Mouse (Mus musculus): Measurements from ENCODE around the gene Uroc1. TPM values are rescaled to one million over a fixed set of nuclear protein-coding genes. Genes with fewer than 3 reads are reported as not detected.

Uroc1 gene
- total and polyA plus RNA-seq, 3 experiments, result not detected

DNA sequence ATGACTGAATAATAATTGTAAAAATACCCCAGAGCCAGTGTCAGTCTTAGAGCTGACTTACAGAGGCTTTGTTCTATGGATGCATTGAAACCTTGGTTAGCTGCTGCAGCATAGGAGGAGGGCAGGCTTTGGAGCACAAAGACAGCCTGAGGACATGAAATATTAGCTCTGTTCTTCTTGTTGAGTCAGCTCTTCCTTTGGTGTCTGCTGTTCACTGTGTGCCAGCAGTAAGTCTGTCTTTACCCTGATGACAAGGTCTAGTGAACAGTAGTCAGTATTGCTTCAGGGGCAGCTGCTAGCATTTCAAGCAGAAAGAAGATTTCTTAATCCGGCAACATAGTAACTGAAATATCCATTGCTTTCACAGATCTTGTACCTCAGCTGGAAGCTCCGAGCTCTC, 48.4 kb downstream of the Uroc1 start:
- dilution Hi-C loops (cut with MboI; ENCODE audit: extremely low pct_ligation_motif_present, extremely low pct_unique_long_range_greater_than_20kb, low sequenced_read_pairs) (no loop called here), in situ Hi-C loops (cut with MboI; ENCODE audit: low pct_ligation_motif_present, low pct_unique_long_range_greater_than_20kb, low sequenced_read_pairs) (no loop called here)
- no peak overlapping the region for H3K9ac ChIP-seq (ENCODE audit: insufficient read depth, low read depth)
- H3K9me3 ChIP-seq (replicated peaks; ENCODE audit: low read length), result no peaks in the 10 kb centered on the region
- no peak overlapping the region for H3K27ac ChIP-seq (ENCODE audit: insufficient read depth, low read depth)
- no peak overlapping the region for H3K4me3 ChIP-seq (replicated peaks in 1 of 3; ENCODE audit: low read depth in 2 of 3, low read length in 2 of 3, poor library complexity in 1 of 3)
- no peak overlapping the region for H3K4me2 ChIP-seq (ENCODE audit: insufficient read depth, low read depth, poor library complexity, severe bottlenecking)
- H3K27me3 ChIP-seq (replicated peaks), result no peaks in the 10 kb centered on the region
- H3K36me3 ChIP-seq (replicated peaks in 1 of 2; ENCODE audit: control insufficient read depth in 1 of 2, insufficient read depth in 1 of 2, low read length in 1 of 2), result peaks cover 54 to 92% of the 10 kb centered on the region in 2 experiments
- TF ChIP-seq MAX (IDR thresholded peaks at IDR 0.05; ENCODE audit: low read length), result no peak
- TF ChIP-seq RAD21 (IDR thresholded peaks at IDR 0.05; ENCODE audit: low read depth, low read length), result no peak
- TF ChIP-seq PAX5 (IDR thresholded peaks at IDR 0.05; ENCODE audit: low read length), result no peak
- no peak for TF ChIP-seq RCOR1 (conservative IDR thresholded peaks at IDR 0.05; ENCODE audit: low read depth, low read length)
- TF ChIP-seq ZKSCAN1 (IDR thresholded peaks at IDR 0.05; ENCODE audit: borderline replicate concordance, low read depth, low read length), result no peak
- no peak for TF ChIP-seq MAZ (IDR thresholded peaks at IDR 0.05; ENCODE audit: low read depth, low read length)
- no peak for TF ChIP-seq USF1 (IDR thresholded peaks at IDR 0.05; ENCODE audit: low read depth, low read length)
- TF ChIP-seq MEF2A (IDR thresholded peaks at IDR 0.05; ENCODE audit: borderline replicate concordance, low read depth, low read length), result no peak
- no peak for TF ChIP-seq E2F4 (IDR thresholded peaks at IDR 0.05; ENCODE audit: insufficient replicate concordance, low read depth, low read length)
- no peak for TF ChIP-seq CTCF (conservative IDR thresholded peaks at IDR 0.05 in 1 of 2, IDR thresholded peaks at IDR 0.05 in 1 of 2; ENCODE audit: low read depth in 2 of 2, low read length in 2 of 2)
- TF ChIP-seq ZC3H11A (IDR thresholded peaks at IDR 0.05; ENCODE audit: low read depth, low read length), result no peak
- no peak for TF ChIP-seq NELFE (IDR thresholded peaks at IDR 0.05; ENCODE audit: low read depth, low read length)
- TF ChIP-seq CHD1 (IDR thresholded peaks at IDR 0.05; ENCODE audit: low read depth, low read length), result no peak
- no peak for TF ChIP-seq POLR2AphosphoS2 (IDR thresholded peaks at IDR 0.05; ENCODE audit: low read depth, low read length)
- TF ChIP-seq ETS1 (conservative IDR thresholded peaks at IDR 0.05; ENCODE audit: low read depth, low read length), result no peak
- no peaks in the 10 kb centered on the region for H3K79me2 ChIP-seq (replicated peaks; ENCODE audit: control insufficient read depth, extremely low read depth, insufficient read depth, poor library complexity, severe bottlenecking)
- 0 out of 4 replicates have a peak, but pooled peaks cover 0 to 5% of the 10 kb centered on the region in 2 experiments for H3K4me1 ChIP-seq (ENCODE audit: control insufficient read depth in 1 of 2, insufficient read depth in 2 of 2)
- DNase-seq (ENCODE audit: extremely low read depth), result no peak

DNA sequence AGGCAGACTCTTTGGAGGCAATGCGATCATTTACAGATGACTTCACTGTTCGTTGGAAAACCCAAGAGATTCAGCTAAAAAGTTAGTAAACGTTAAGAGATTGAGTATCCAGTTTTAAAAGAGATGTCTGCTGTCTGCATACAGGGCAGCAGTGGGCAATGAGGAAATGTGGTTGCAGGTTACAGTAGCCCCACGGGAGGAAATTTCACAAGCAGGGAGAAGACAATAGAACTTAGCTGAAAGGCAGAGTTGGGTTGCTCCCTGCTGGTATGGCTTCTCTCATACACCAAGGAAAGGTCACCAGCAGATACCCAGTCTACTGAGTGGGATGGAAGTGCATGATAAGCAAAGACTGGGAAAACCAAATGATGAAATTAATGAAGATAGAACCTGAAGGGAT, 57.5 kb downstream of the Uroc1 start:
- Histone ChIP-seq H3K36me3 (replicated peaks in 1 of 2; ENCODE audit: control insufficient read depth in 1 of 2, insufficient read depth in 1 of 2, low read length in 1 of 2) (peaks cover 13 to 70% of the 10 kb centered on the region in 2 experiments), H3K9me3 (replicated peaks; ENCODE audit: low read length) (no peaks in the 10 kb centered on the region), H3K4me1 (ENCODE audit: control insufficient read depth in 1 of 2, insufficient read depth in 2 of 2) (no peaks in the 10 kb centered on the region), H3K27ac (ENCODE audit: insufficient read depth, low read depth) (no peak overlapping the region), H3K4me3 (replicated peaks in 1 of 3; ENCODE audit: low read depth in 2 of 3, low read length in 2 of 3, poor library complexity in 1 of 3) (no peak overlapping the region), H3K27me3 (replicated peaks) (no peaks in the 10 kb centered on the region), H3K79me2 (replicated peaks; ENCODE audit: control insufficient read depth, extremely low read depth, insufficient read depth, poor library complexity, severe bottlenecking) (no peaks in the 10 kb centered on the region), H3K9ac (ENCODE audit: insufficient read depth, low read depth) (no peak overlapping the region), H3K4me2 (ENCODE audit: insufficient read depth, low read depth, poor library complexity, severe bottlenecking) (no peak overlapping the region)
- no peak for DNase-seq (ENCODE audit: extremely low read depth)
- dilution Hi-C loops (cut with MboI; ENCODE audit: extremely low pct_ligation_motif_present, extremely low pct_unique_long_range_greater_than_20kb, low sequenced_read_pairs), result no loop called here
- in situ Hi-C loops (cut with MboI; ENCODE audit: low pct_ligation_motif_present, low pct_unique_long_range_greater_than_20kb, low sequenced_read_pairs), result no loop called here
- TF ChIP-seq RCOR1 (conservative IDR thresholded peaks at IDR 0.05; ENCODE audit: low read depth, low read length), result no peak
- no peak for TF ChIP-seq MAFK (IDR thresholded peaks at IDR 0.05; ENCODE audit: insufficient replicate concordance, low read length)
- TF ChIP-seq HCFC1 (IDR thresholded peaks at IDR 0.05; ENCODE audit: low read depth, low read length), result no peak
- TF ChIP-seq MXI1 (IDR thresholded peaks at IDR 0.05; ENCODE audit: low read depth, low read length), result no peak
- TF ChIP-seq E2F4 (IDR thresholded peaks at IDR 0.05; ENCODE audit: insufficient replicate concordance, low read depth, low read length), result no peak
- TF ChIP-seq JUND (conservative IDR thresholded peaks at IDR 0.05; ENCODE audit: low read depth, low read length), result no peak
- no peak for TF ChIP-seq NELFE (IDR thresholded peaks at IDR 0.05; ENCODE audit: low read depth, low read length)
- TF ChIP-seq POLR2A (IDR thresholded peaks at IDR 0.05; ENCODE audit: low read depth, low read length), result no peak
- TF ChIP-seq USF1 (IDR thresholded peaks at IDR 0.05; ENCODE audit: low read depth, low read length), result no peak
- no peak for TF ChIP-seq KAT2A (IDR thresholded peaks at IDR 0.05; ENCODE audit: insufficient replicate concordance, low read length)
- no peak for TF ChIP-seq NRF1 (IDR thresholded peaks at IDR 0.05; ENCODE audit: low read depth, low read length)
- TF ChIP-seq UBTF (IDR thresholded peaks at IDR 0.05; ENCODE audit: low read depth, low read length), result no peak
- no peak for TF ChIP-seq MAZ (IDR thresholded peaks at IDR 0.05; ENCODE audit: low read depth, low read length)
- no peak for TF ChIP-seq RAD21 (IDR thresholded peaks at IDR 0.05; ENCODE audit: low read depth, low read length)
- TF ChIP-seq TBP (conservative IDR thresholded peaks at IDR 0.05; ENCODE audit: low read depth, low read length), result no peak
- TF ChIP-seq PAX5 (IDR thresholded peaks at IDR 0.05; ENCODE audit: low read length), result no peak
- TF ChIP-seq MEF2A (IDR thresholded peaks at IDR 0.05; ENCODE audit: borderline replicate concordance, low read depth, low read length), result no peak
- no peak for TF ChIP-seq SMC3 (IDR thresholded peaks at IDR 0.05; ENCODE audit: low read depth, low read length)
- no peak for TF ChIP-seq SIN3A (IDR thresholded peaks at IDR 0.05; ENCODE audit: low read length)
